Mouse (Mus musculus) lung, adult 18-20 months (tissue): ENCODE results near the gene Cda.

Source experiments
- DNase-seq, 2 experiments: peaks; one replicate each; pipeline ENCODE4 v3.0.0; 2022; ENCODE audit warnings: mixed read lengths in 2 of 2

Cda gene

GRCm38 (mm10) chr4:138366561-138366960, 1.2 kb downstream of the Cda start:
- no peak for DNase-seq

- no peak for DNase-seq
Measured at GRCm38 (mm10) chr4:138363511-138363910, 4.3 kb downstream of the Cda start.

- DNase-seq = no peak
Measured at GRCm38 (mm10) chr4:138362883-138363282, 4.9 kb downstream of the Cda start.

GRCm38 (mm10) chr4:138361370-138361821, 6.4 kb downstream of the Cda start:
- DNase-seq = no peak

GRCm38 (mm10) chr4:138358176-138358575, 9.6 kb downstream of the Cda start:
- no peak for DNase-seq

- DNase-seq = peak; percentile 41 to 51
Measured at GRCm38 (mm10) chr4:138356551-138356950, 11.2 kb downstream of the Cda start.

GRCm38 (mm10) chr4:138356141-138356540, 11.7 kb downstream of the Cda start:
- DNase-seq = peak; percentile 32 to 40

GRCm38 (mm10) chr4:138355496-138355895, 12.3 kb downstream of the Cda start:
- no peak for DNase-seq

- DNase-seq = no peak
Measured at GRCm38 (mm10) chr4:138353438-138354171, 14.2 kb downstream of the Cda start.

- DNase-seq = no peak
Measured at GRCm38 (mm10) chr4:138352692-138353091, 15.1 kb downstream of the Cda start.

- no peak for DNase-seq
Measured at GRCm38 (mm10) chr4:138351821-138352220, 16.0 kb downstream of the Cda start.

GRCm38 (mm10) chr4:138348716-138349115, 19.1 kb downstream of the Cda start:
- no peak for DNase-seq

GRCm38 (mm10) chr4:138347280-138347679, 20.5 kb downstream of the Cda start:
- DNase-seq = no peak

GRCm38 (mm10) chr4:138344891-138345545, 22.8 kb downstream of the Cda start:
- DNase-seq = peak in 1 of 2 experiments; percentile 50

GRCm38 (mm10) chr4:138343341-138343837, 24.4 kb downstream of the Cda start:
- DNase-seq = no peak

- DNase-seq = no peak
Measured at GRCm38 (mm10) chr4:138342778-138343177, 25.0 kb downstream of the Cda start.

GRCm38 (mm10) chr4:138342048-138342447, 25.7 kb downstream of the Cda start:
- DNase-seq = no peak

- no peak for DNase-seq
Measured at GRCm38 (mm10) chr4:138341393-138341792, 26.4 kb downstream of the Cda start.

GRCm38 (mm10) chr4:138339963-138340362, 27.8 kb downstream of the Cda start:
- DNase-seq = peak; percentile 49 to 64

GRCm38 (mm10) chr4:138337341-138337740, 30.5 kb downstream of the Cda start:
- no peak for DNase-seq

GRCm38 (mm10) chr4:138336876-138337275, 30.9 kb downstream of the Cda start:
- no peak for DNase-seq

- no peak for DNase-seq
Measured at GRCm38 (mm10) chr4:138335648-138336047, 32.1 kb downstream of the Cda start.

- no peak for DNase-seq
Measured at GRCm38 (mm10) chr4:138335036-138335435, 32.8 kb downstream of the Cda start.

- no peak for DNase-seq
Measured at GRCm38 (mm10) chr4:138333135-138333534, 34.7 kb downstream of the Cda start.
